Mouse (Mus musculus) stomach, embryonic 14.5 days (tissue): ENCODE data around the gene Ppp4c. TPM values are rescaled to one million over a fixed set of nuclear protein-coding genes. Genes with fewer than 3 reads are reported as not detected.

ENCODE experiments used
- ATAC-seq: fragments of 200-750 bp; cut with Nextera tagmentation; 2 replicates; pipeline ENCODE4 v1.8.0; 2017; ENCODE audit warnings: low read depth, moderate TSS enrichment; ENCODE audit not compliant: insufficient number of reproducible peaks, insufficient read depth, low FRiP score
- H3K27ac ChIP-seq: fragments of 300-500 bp; sonication (generic); 2 replicates; pipeline ENCODE4 v1.5.1; 2014; ENCODE audit warnings: mild to moderate bottlenecking, low read length, moderate library complexity, mixed read lengths
- H3K27me3 ChIP-seq: fragments of 300-500 bp; sonication (generic); 2 replicates; pipeline ENCODE4 v1.6.1; 2014; ENCODE audit warnings: low read length, control low read depth, mixed read lengths; ENCODE audit not compliant: control insufficient read depth, insufficient read depth
- H3K36me3 ChIP-seq: fragments of 300-500 bp; sonication (generic); 2 replicates; pipeline ENCODE4 v1.6.1; 2014; ENCODE audit warnings: mild to moderate bottlenecking, control low read depth, low read length, moderate library complexity, mixed read lengths; ENCODE audit not compliant: control insufficient read depth, insufficient read depth
- H3K4me1 ChIP-seq: fragments of 300-500 bp; sonication (generic); 2 replicates; pipeline ENCODE4 v1.6.1; 2014; ENCODE audit warnings: low read length, control low read depth, mixed read lengths; ENCODE audit not compliant: control insufficient read depth, insufficient read depth
- H3K4me2 ChIP-seq: fragments of 300-500 bp; sonication (generic); replicated peaks from 2 replicates; pipeline ENCODE4 v1.6.1; 2014; ENCODE audit warnings: low read depth, low read length, control low read depth
- H3K4me3 ChIP-seq: fragments of 300-500 bp; sonication (generic); 2 replicates; pipeline ENCODE4 v1.5.1; 2014; ENCODE audit warnings: low read depth, low read length, control low read depth
- H3K9ac ChIP-seq: fragments of 300-500 bp; sonication (generic); replicated peaks from 2 replicates; pipeline ENCODE4 v1.6.1; 2014; ENCODE audit warnings: low read depth, mild to moderate bottlenecking, control low read depth, low read length, moderate library complexity, mixed read lengths
- H3K9me3 ChIP-seq: fragments of 300-500 bp; sonication (generic); 2 replicates; pipeline ENCODE4 v1.6.1; 2016; ENCODE audit warnings: low read depth, low read length, control low read depth; ENCODE audit not compliant: control insufficient read depth
- WGBS: fragments of 180-500 bp; shearing (Covaris S2); extraction: QIAGEN DNeasy Blood & Tissue Kit; methylation state at CpG from one replicate; pipeline ENCODE4 v1.1.7; 2014; 5-methylcytosine and 5-hydroxymethylcytosine counted together
- polyA plus RNA-seq: library from polyadenylated mRNA; unstranded; fragments of >200 nt; fragmentation: Nextera tagmentation; extraction: Ambion mirVana; gene quantifications from 2 replicates; pipeline ENCODE4 v1.2.1, GENCODE M21; 2014

Gene Ppp4c
- polyA plus RNA-seq, 1 experiment from 2014 or later, result 258 TPM

- no peak overlapping the region for H3K4me3 ChIP-seq
- H3K27ac ChIP-seq, result no peak overlapping the region
- no peak for ATAC-seq
- H3K4me1 ChIP-seq, result peaks cover 15% of the 10 kb centered on the region; the same call in 1 of the 2 replicates
- H3K36me3 ChIP-seq, result peaks cover 33% of the 10 kb centered on the region; the same call in 1 of the 2 replicates
- no peak overlapping the region for H3K9ac ChIP-seq
- no peaks in the 10 kb centered on the region for H3K9me3 ChIP-seq
- 82% methylated on average over 2 of the region's 2 CpGs for WGBS
- H3K4me2 ChIP-seq, result no peak overlapping the region
- no peaks in the 10 kb centered on the region for H3K27me3 ChIP-seq
Observed at GRCm38 (mm10) chr7:126773351-126773750, 18.9 kb downstream of the Ppp4c start.

GRCm38 (mm10) chr7:126770784-126771183 is 21.5 kb downstream of the Ppp4c start:
- H3K27ac ChIP-seq, result no peak overlapping the region
- peaks cover 55% of the 10 kb centered on the region for H3K36me3 ChIP-seq
- 81% methylated on average over 12 of the region's 12 CpGs for WGBS
- ATAC-seq, result no peak
- H3K4me2 ChIP-seq, result no peak overlapping the region
- H3K4me3 ChIP-seq, result no peak overlapping the region
- H3K9me3 ChIP-seq, result no peaks in the 10 kb centered on the region
- H3K4me1 ChIP-seq, result 0 out of 2 replicates have a peak, but pooled peaks cover under 1% of the 10 kb centered on the region
- H3K27me3 ChIP-seq, result no peaks in the 10 kb centered on the region
- no peak overlapping the region for H3K9ac ChIP-seq

GRCm38 (mm10) chr7:126767001-126767400 is 25.3 kb downstream of the Ppp4c start:
- Histone ChIP-seq H3K4me2 (no peak overlapping the region), H3K9me3 (no peaks in the 10 kb centered on the region), H3K4me1 (peaks cover 8% of the 10 kb centered on the region), H3K36me3 (peaks cover 76% of the 10 kb centered on the region), H3K27me3 (no peaks in the 10 kb centered on the region), H3K9ac (no peak overlapping the region), H3K4me3 (no peak overlapping the region), H3K27ac (no peak overlapping the region)
- 93% methylated on average over 8 of the region's 8 CpGs for WGBS
- no peak for ATAC-seq

GRCm38 (mm10) chr7:126766201-126766600 is 26.1 kb downstream of the Ppp4c start, which contains the start of gene Gdpd3:
TSS of gene Gdpd3 (plus strand) at chr7:126766334.
- H3K36me3 ChIP-seq, result peaks cover 75% of the 10 kb centered on the region

GRCm38 (mm10) chr7:126765540-126765939 is 26.8 kb downstream of the Ppp4c start:
- no peak overlapping the region for H3K27ac ChIP-seq
- no peaks in the 10 kb centered on the region for H3K9me3 ChIP-seq
- no peaks in the 10 kb centered on the region for H3K27me3 ChIP-seq
- 71% methylated on average over 9 of the region's 9 CpGs for WGBS
- peaks cover 22% of the 10 kb centered on the region for H3K4me1 ChIP-seq
- no peak overlapping the region for H3K4me2 ChIP-seq
- no peak; the same call in 1 of the 2 replicates for ATAC-seq
- H3K36me3 ChIP-seq, result peaks cover 71% of the 10 kb centered on the region
- H3K4me3 ChIP-seq, result no peak overlapping the region
- H3K9ac ChIP-seq, result no peak overlapping the region

More at GRCm38 (mm10) chr7:126766201-126766600, 26.1 kb downstream of the Ppp4c start, which contains the start of gene Gdpd3:
- no peak within 1 kb of the TSS for H3K4me3 ChIP-seq
- WGBS, result 85% methylated on average over 16 of the region's 16 CpGs
- H3K9ac ChIP-seq, result no peak within 1 kb of the TSS
- peaks cover 16% of the 10 kb centered on the region for H3K4me1 ChIP-seq
- no peak for ATAC-seq
- no peaks in the 10 kb centered on the region for H3K9me3 ChIP-seq
- H3K27ac ChIP-seq, result no peak within 1 kb of the TSS
- H3K27me3 ChIP-seq, result no peaks in the 10 kb centered on the region
- H3K4me2 ChIP-seq, result no peak within 1 kb of the TSS

GRCm38 (mm10) chr7:126762471-126763008 is 29.8 kb downstream of the Ppp4c start:
- WGBS, result 44% methylated on average over 17 of the region's 17 CpGs
- Histone ChIP-seq H3K27ac (peak overlapping the region; percentile 12; the same call in 1 of the 2 replicates), H3K27me3 (no peaks in the 10 kb centered on the region), H3K9me3 (no peaks in the 10 kb centered on the region), H3K4me1 (peaks cover 22% of the 10 kb centered on the region), H3K4me2 (peak overlapping the region; percentile 17; the same call in 1 of the 2 replicates), H3K4me3 (no peak overlapping the region), H3K36me3 (peaks cover 44% of the 10 kb centered on the region), H3K9ac (no peak overlapping the region)
- no peak for ATAC-seq

- Histone ChIP-seq H3K9me3 (no peaks in the 10 kb centered on the region), H3K4me3 (peak overlapping the region; percentile 4; the same call in 1 of the 2 replicates), H3K9ac (no peak overlapping the region), H3K27ac (peak overlapping the region; percentile 98), H3K36me3 (peaks cover 37% of the 10 kb centered on the region), H3K4me2 (peak overlapping the region; percentile 92), H3K4me1 (peaks cover 22% of the 10 kb centered on the region), H3K27me3 (no peaks in the 10 kb centered on the region)
- 54% methylated on average over 6 of the region's 6 CpGs for WGBS
- no peak for ATAC-seq
Observed at GRCm38 (mm10) chr7:126761529-126762067, 30.7 kb downstream of the Ppp4c start.

- Histone ChIP-seq H3K4me3 (peak overlapping the region; percentile 78), H3K4me2 (peak overlapping the region; percentile 92), H3K9me3 (no peaks in the 10 kb centered on the region), H3K27ac (peak overlapping the region; percentile 98), H3K4me1 (peaks cover 22% of the 10 kb centered on the region), H3K36me3 (peaks cover 30% of the 10 kb centered on the region), H3K9ac (peak overlapping the region; percentile 4; the same call in 1 of the 2 replicates), H3K27me3 (no peaks in the 10 kb centered on the region)
- ATAC-seq, result no peak
- WGBS, result 43% methylated on average over 4 of the region's 4 CpGs
Observed at GRCm38 (mm10) chr7:126760956-126761355, 31.3 kb downstream of the Ppp4c start.
